Mouse (Mus musculus) testis, postnatal 10 days (tissue): ENCODE results near the gene 1700025G04Rik.
"Not testable (repeated sequence)": the region's sequence is repeated elsewhere in the genome, so short reads cannot be mapped to it uniquely, and the experiment has no call there.

ENCODE experiments used
- DNase-seq: peaks from one replicate; pipeline ENCODE4 v3.0.0; 2021; ENCODE audit warnings: low spot score

1700025G04Rik gene

DNA sequence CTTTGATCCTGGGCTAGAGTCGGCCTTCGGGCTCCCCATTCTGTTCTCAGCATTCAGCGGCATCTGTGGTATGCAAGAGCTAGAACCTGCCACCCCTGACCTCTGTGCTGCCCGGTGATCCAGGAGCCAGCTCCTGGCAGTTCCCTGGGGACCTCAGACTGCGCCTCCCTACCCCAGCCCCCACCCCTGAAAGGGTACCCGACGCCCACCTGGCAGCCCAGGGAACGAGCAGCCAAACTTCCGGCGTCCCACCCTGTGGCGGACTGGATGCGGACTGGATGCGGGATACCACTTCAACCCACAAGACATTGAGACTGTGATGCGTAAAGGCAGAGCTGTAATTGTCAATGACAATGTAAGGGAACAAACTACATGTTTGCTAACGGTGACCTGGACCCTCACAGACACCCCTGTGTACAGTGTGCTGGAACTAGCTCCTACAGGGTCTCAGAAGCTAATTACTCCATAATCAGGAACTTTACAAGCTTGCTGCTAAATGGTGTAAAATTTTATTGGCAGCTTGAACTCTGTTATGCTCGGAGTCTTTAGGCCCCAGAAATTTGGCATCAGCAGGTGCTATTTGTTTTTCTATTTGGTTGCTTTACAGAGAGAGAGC lies 239.8 kb downstream of the 1700025G04Rik start:
- DNase-seq: no peak

DNA sequence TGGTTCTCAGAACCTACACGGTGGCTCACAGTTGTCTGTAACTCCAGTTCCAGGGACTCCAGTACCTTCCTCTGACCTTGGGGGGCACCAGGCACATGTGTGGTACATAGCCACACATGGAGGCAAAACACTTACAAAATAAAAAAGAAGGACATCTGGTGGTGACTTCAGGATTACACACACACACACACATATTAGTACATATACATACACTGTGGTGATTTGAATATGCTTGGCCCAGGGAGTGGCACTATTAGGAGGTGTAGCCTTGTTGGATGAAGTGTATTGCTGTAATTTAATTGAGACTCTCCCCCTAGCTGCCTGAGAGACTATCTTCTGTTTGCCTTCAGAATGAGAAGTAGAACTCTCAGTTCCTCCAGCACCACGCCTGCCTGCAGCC lies 241.6 kb downstream of the 1700025G04Rik start:
- DNase-seq: no peak

DNA sequence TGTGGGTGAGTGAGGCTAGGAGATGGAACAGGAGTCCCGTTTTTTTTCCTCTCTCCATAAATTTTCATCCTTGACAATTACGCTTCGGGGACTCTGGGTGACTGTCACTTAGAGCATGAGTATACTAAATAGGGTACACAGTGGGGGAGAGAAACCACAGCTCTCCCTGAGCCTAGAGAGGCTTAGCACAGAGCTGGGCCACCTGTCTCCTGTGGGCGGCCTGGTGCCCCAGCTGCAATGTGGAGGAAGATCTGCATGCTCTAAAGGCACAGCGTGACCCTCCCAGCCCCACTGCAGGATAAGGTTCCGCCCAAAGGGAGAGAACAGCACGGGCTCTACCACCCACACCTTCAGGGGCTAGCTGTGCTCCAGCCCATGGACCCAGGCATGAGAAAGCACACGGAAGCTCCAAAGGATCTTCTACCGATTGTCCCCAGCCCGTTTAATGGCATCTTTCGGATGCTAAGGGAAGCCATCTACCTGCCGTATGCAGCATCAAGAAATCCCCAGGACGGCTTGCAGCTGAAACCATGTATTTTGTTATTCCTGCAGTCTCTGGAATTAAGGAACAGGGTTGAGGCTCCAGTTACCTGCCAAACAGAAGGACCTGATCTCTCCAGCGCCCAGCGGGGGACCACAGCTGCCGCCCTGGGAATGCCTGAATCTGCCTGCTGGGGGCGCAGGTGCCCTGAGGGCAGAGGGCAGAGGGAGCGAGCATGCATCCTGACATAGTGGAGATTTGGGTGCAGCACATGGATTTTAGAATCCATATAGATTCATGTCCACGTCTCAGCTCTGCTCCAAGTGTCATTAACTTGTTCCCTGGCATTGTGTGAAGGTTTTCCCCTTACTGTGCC lies 243.8 kb downstream of the 1700025G04Rik start:
- no peak for DNase-seq

DNA sequence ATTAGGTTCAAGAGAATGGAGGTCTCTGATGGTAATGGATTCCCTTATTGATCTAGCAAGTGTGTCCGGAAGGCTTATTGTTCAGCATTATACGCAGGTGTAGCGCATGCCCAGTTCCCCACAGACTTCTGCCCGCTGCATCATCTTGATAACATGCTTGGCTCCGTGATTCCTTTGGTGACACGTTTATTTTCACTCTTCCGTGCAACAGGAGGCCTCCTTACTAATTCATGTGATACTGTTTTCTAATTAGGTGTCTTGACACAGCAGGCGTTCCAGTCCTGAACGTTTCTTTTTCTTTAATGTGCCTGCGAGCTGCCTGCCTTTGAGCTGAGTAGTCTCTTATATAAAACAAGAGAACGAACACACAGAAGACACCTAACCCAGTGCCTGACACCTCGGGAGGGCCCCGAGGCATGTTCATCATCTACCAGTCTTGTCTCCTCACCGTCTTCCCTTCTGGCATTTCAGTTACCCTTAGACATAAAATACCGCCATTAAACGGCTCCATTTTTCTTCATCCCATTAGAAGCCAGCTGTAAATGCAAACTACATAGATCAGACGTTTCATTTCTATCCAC lies 244.6 kb downstream of the 1700025G04Rik start:
- no peak for DNase-seq

- DNase-seq: not testable (repeated sequence)
These were observed 249.6 kb downstream of the 1700025G04Rik start for GRCm38 (mm10) chr1:151840345-151840744.

DNA sequence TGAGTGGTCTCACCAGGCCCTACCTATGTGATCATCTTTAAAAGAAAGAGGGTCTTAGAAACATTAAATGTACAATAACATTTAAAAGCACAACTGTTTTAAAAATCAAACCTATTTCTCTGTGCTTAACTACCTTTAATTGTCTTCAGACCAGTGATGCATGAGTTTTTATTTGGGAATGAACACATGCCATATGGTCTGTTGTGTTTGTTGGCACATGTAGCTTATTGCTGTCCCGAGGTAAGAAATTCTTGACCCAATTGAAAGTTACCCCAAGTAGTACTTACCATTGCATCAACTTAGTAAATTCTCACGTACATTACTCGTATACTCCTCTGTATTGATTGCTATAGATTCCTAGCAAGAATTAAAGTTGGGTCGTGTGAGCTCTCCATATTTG lies 254.7 kb downstream of the 1700025G04Rik start:
- DNase-seq: no peak

- no peak for DNase-seq
These were observed 258.1 kb downstream of the 1700025G04Rik start for GRCm38 (mm10) chr1:151831791-151832190.

- DNase-seq: no peak
These were observed 264.9 kb downstream of the 1700025G04Rik start for GRCm38 (mm10) chr1:151825065-151825464.

DNA sequence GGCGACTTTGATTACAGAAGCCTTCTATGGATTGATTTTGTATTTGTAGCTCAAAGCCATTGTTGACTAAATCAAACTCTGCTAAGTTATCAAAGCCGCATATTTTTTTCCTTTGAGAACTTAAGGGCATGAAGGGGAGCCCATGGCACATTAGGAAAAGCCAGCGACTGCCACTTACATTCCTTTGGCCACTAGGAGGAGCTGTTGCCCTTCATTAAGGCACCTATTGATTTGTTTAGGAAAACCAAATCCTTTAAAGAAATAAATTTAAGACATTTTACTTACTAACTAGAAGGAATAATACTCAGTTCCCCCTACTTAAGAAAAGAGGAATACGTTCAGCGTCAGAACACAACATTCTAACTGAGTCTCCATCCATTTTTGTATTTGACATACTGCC lies 269.5 kb downstream of the 1700025G04Rik start:
- peak; percentile 79 for DNase-seq

DNA sequence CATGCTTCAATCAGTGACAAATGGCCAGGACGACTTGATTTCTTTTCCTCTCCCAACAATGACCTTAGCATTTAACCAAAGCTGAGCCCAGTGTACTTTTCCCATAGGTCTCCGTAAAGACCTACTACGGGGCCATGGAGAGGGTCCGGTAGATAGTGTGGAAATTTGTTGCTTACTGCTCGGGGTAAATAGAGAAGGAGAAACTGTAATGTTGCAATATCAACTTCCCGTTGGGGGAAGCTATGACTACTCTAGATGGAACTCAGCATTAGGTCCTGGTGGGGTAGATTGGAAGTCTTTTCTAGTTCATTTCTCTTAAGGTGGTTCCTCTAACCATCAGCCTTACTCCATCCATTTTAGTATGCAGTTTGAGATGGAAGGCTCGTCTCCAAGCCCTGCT lies 270.7 kb downstream of the 1700025G04Rik start:
- DNase-seq: no peak

DNA sequence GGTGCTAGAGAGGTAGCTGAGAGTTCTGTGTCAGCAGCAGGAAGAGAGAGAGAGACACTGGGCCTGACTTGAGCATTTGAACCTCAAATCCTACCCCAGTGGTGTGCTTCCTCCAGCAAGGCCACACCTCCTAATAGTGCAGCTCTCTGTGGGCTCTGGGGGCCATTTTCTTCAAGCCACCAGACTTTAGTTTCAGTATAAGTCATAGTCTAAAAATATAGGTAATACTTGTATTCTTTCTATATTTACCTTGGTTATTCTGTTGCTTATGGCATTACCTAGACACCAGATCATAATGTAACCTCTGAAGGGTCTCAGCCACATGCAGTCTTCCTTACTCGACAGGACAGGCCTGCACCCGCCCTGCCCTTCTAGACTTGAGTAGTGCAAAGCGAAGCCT lies 273.9 kb downstream of the 1700025G04Rik start:
- no peak for DNase-seq

- no peak for DNase-seq
These were observed 277.8 kb downstream of the 1700025G04Rik start for GRCm38 (mm10) chr1:151812004-151812712.

GRCm38 (mm10) chr1:151811456-151811855 lies 278.5 kb downstream of the 1700025G04Rik start:
- DNase-seq: no peak

DNA sequence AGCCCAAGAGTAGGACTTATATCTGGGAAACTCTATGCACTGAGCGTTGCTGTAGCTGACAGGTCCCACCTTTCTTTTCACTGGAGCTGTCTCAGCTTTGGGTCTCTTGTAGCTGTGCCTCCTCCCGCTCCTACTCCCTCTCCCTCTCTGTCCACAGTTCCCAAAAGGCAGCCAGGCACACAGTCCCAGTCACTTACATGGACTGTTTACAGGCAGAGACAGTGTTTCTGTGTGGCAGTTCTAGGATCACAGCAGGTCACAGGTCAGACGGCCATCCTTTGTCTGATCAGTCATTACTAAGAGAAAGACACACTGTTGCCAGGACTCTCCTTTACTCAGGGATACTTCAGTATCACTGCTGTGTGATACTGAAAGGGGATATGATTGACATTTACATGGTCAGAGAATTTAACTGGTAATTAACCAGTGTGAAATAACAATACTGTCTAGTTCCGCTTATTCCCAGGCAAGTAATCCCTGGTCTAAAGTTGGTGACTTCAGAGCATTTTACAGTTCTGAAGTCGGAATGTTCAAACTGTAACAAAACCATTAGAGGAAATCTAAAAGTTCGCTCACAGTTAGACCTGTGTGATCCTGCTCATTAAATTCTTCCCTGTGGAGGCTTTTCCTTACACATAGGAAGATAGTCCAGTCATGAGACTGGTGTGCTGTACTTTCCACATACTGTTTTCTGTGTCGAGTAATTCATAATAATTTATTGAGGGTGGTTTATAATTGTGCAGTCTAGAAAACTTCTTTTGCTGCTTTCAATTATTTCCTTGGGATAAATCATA lies 279.1 kb downstream of the 1700025G04Rik start:
- DNase-seq: no peak

- DNase-seq: no peak
These were observed 282.6 kb downstream of the 1700025G04Rik start for GRCm38 (mm10) chr1:151807286-151807685.

- DNase-seq: not testable (repeated sequence)
These were observed 287.1 kb downstream of the 1700025G04Rik start for GRCm38 (mm10) chr1:151802795-151803194.
